Mouse (Mus musculus): ENCODE results near the gene Xylt2.

- TF ChIP-seq CTCF (conservative IDR thresholded peaks at IDR 0.05 in 1 of 2, IDR thresholded peaks at IDR 0.05 in 1 of 2; ENCODE audit: low read depth in 2 of 2, low read length in 2 of 2): no peak
- TF ChIP-seq POLR2AphosphoS2 (IDR thresholded peaks at IDR 0.05; ENCODE audit: low read depth, low read length): no peak
- TF ChIP-seq NELFE (IDR thresholded peaks at IDR 0.05; ENCODE audit: low read depth, low read length): no peak
These were observed 36.0 kb upstream of the Xylt2 start for GRCm38 (mm10) chr11:94713246-94713860.
